Mouse (Mus musculus) inflammation-experienced regulatory T-cells, adult 6 months (primary cell): ENCODE data around the gene Actbl2. TPM values are rescaled to one million over a fixed set of nuclear protein-coding genes. Genes with fewer than 3 reads are reported as not detected.
A peak's percentile ranks its signal among the peaks of the same experiment; 100 is the strongest.

Source experiments
- ATAC-seq: one replicate; pipeline ENCODE4 v1.8.0; 2017
- polyA plus RNA-seq, 3 experiments: library from polyadenylated mRNA; unstranded; fragments of 100-300 nt; shearing (Covaris generic); gene quantifications; one replicate each; pipeline ENCODE4 v1.2.1; 2017

Gene Actbl2
- under 1 TPM in 2 of 3 experiments, not detected in 1; 0.20 to 0.77 TPM for polyA plus RNA-seq

- no peak for ATAC-seq
Measured at GRCm38 (mm10) chr13:111254713-111255112, at the start of gene Actbl2. TSS of gene Actbl2 (plus strand) at chr13:111255013.

- ATAC-seq, result no peak
Measured at GRCm38 (mm10) chr13:111210649-111211378, 44.0 kb upstream of the Actbl2 start.

- no peak for ATAC-seq
Measured at GRCm38 (mm10) chr13:111228768-111229167, 26.0 kb upstream of the Actbl2 start.

DNA sequence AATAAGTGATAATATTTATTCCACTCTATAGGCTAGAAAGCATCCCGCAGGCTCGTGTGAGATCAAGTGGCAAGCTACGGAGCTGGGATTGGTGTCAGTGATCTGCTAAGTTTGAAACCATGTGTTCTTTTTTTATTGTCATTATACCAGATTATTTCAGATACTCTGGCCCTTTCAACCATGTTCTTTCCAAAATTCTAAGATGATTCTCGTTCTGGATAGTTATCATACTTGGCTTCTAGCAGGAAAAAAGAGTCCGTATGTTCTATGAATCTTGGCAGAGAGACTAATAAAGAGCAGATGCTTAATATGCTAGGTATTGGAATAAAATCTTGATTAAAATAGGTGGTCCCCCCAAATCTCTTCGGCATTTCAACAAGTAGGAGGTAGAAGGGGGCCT lies 25.3 kb upstream of the Actbl2 start:
- no peak for ATAC-seq

- ATAC-seq, result no peak
Measured at GRCm38 (mm10) chr13:111232416-111232815, 22.4 kb upstream of the Actbl2 start.

GRCm38 (mm10) chr13:111233356-111233755 lies 21.5 kb upstream of the Actbl2 start:
- ATAC-seq, result no peak

GRCm38 (mm10) chr13:111234573-111234972 lies 20.2 kb upstream of the Actbl2 start:
- ATAC-seq, result no peak

- no peak for ATAC-seq
Measured at GRCm38 (mm10) chr13:111235719-111236166, 19.1 kb upstream of the Actbl2 start.

DNA sequence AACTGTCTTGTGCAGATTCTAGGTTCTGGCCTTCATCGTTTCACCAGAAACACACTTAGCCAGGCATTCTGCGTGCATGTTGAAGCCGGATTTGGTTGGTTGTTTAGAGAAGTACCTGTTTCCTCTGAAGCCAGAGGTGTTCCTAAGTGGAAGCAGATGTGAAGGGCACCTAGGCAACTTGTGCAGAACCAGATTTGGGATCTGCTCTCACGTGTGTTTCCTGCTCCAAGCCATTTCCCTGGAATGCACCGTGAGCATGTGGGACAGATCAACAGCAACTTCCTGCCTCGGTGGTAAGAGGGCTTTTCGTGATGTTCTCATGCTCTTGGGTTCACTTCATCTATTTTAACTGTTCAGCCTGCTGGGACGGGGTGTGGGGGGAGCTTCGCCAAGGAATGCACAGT lies 18.4 kb upstream of the Actbl2 start:
- ATAC-seq, result no peak

- no peak for ATAC-seq
Measured at GRCm38 (mm10) chr13:111237296-111237695, 17.5 kb upstream of the Actbl2 start.

DNA sequence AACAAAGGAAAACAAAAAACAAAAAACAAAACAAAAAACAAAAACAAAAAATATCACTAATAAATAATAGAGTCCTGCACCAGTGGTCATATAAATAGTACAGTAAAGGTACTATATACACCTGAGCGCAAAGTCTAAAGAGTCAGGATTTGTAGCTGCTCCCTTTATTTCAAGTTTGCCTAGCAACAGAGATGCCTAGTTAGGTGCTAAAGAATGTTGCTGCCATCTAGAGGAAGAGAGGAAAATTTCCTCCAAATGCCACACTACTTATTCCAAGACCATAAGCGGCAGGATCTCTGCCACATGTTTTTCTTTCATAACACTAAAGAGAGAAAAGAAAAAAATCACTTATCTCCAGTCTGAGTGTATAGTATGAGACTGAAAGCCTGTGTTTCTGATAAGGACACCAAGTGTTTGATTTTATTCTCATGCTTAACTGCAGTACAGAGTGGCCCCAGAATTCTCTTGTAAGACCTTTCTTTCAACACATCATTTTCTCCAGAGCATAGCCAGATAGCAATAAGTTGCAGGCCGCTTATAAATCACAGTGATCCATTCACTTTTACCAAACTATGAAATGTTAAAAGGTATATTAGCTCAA lies 16.8 kb upstream of the Actbl2 start:
- peak; percentile 71 for ATAC-seq

GRCm38 (mm10) chr13:111251106-111251505 lies 3.7 kb upstream of the Actbl2 start:
- ATAC-seq, result peak; percentile 34

DNA sequence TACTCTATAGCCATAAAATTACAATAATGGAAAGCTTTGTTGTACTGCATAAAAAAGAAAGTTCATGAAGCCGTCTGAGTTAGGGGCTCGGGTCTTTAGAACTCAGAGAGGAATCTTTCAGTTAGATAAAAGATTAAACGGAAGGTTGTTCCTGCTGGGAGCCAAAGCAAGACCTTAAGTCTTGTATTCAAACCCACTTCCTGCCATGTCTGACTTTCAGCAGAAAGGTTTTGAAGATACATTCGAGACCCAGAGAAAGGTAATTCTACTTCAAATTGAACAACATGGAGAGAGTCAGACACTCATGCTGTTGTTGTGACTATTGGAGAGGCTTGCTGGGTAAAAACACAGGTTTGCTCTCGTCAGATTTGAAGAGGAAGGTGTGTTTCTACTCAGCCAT lies 3.0 kb upstream of the Actbl2 start:
- ATAC-seq, result peak; percentile 63

GRCm38 (mm10) chr13:111258016-111258415 lies 3.2 kb downstream of the Actbl2 start:
- ATAC-seq, result peak; percentile 58

GRCm38 (mm10) chr13:111258424-111259092 lies 3.7 kb downstream of the Actbl2 start:
- peak; percentile 53 for ATAC-seq

GRCm38 (mm10) chr13:111259093-111259491 lies 4.3 kb downstream of the Actbl2 start:
- ATAC-seq, result no peak

GRCm38 (mm10) chr13:111259711-111260110 lies 4.9 kb downstream of the Actbl2 start:
- ATAC-seq, result no peak

DNA sequence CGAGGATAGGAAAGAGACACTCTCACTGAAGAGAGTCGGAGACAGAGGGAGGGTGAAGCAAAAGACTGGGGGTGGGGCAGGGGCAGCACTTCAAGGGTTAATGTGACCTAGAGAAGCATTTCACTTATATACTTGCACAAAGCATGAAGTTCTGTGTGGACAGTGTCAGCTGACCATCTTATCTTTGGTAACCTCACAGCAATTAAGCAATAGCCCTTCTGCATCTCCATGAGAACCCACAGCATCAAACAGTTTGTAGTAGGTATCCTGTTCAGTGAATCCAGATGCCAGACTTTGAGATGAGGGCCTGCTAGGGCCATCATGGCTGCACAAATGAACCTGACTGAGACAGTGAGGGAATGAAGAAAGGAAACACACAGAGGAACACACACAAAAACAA lies 8.4 kb downstream of the Actbl2 start:
- no peak for ATAC-seq

GRCm38 (mm10) chr13:111263758-111264157 lies 8.9 kb downstream of the Actbl2 start:
- ATAC-seq, result no peak

DNA sequence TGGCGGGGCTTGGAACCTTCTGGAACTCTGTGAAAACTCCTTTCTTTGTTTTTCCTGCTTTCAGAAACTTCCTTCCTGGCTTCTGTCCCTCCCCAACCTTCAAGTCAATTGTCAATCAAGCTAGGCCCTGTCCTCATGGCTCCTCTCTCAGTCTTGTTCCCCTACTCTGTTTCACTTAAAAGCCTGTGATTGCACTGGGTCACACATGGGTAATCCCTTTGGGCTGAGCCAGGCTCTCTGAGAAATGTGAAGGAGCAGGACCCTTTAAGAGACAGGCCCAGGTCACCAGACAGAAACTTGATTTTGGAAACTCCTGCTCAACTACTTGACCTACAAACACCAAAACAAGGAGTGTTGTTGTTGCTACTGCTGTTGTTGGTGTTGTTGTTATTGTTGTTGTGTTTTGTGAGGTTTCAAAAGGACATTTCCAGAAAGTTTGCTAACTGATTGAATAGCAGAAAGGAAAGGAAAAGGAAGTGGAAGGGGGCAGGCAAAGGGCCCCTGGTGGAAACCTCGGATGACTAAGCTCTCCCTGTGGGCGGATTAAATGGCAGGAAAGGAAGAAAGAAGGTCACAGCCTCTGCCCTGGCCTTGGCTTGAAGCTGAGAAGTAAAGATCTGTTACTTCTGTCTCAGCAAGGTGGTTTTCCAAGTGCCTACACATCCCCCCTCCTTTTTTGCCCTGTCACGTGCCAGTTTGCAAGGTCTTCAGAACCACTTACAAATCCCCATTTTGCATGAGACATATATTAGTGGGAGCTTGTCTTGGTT lies 10.6 kb downstream of the Actbl2 start:
- peak; percentile 84 for ATAC-seq

GRCm38 (mm10) chr13:111266855-111267254 lies 12.0 kb downstream of the Actbl2 start:
- ATAC-seq, result no peak

DNA sequence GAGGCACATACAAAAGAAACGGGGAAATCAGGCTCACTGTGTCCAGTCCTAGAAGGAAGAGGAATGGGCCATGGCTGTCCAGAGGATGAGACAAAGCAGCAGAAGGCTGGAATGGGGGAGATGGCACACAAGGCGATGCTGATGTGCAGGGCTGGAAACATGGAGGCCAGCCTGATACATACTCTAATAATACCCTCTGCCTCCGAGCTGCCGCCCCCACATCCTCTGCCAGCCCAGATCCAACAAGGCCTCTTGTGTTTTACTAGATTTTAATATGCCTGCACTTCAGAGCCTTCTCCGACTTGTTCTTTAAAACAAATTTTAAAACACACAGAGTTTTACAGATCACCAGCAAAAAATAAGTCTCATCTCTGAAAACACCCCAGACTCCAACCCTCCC lies 14.2 kb downstream of the Actbl2 start:
- no peak for ATAC-seq

DNA sequence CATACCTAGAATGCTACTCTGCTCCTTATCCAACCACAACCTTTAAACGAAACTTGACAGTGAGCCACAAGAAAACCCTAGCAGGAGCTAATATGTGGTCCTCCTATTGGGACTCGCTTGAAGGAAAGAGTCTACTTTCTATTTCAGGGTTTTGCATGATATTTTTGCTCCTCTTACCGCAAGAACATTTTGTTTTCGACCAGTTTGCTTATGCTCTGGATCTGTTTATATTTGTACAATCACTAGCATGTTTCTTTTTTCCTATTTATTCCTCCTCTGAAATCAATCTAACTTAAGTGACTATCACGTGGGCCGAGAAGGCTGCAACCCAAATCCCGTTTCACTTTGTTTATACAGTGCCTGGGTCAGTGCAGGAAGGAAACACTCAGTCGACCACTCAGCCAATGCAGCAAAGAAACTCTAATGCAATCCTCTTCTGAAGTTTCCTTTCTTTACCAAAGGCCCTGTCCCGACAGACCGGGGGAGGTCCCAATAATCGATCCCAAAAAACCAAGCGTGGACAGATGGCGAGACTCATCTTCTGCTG lies 15.0 kb downstream of the Actbl2 start:
- no peak for ATAC-seq
